Mouse (Mus musculus) embryo, embryonic 10.5 days (tissue): ENCODE data around the gene St7.

Source experiments
- DNase-seq: peaks from one replicate; pipeline ENCODE4 v3.0.0-alpha.2; 2015; ENCODE audit warnings: low spot score

Gene St7

GRCm38 (mm10) chr6:17905776-17906175 lies 213.0 kb downstream of the St7 start:
- DNase-seq, result no peak

GRCm38 (mm10) chr6:17906289-17906688 lies 213.6 kb downstream of the St7 start:
- DNase-seq, result no peak

- DNase-seq, result no peak
These were observed 219.6 kb downstream of the St7 start for GRCm38 (mm10) chr6:17912312-17912711.

GRCm38 (mm10) chr6:17912825-17913224 lies 220.1 kb downstream of the St7 start:
- no peak for DNase-seq

GRCm38 (mm10) chr6:17913315-17913714 lies 220.6 kb downstream of the St7 start:
- DNase-seq, result no peak

- no peak for DNase-seq
These were observed 221.6 kb downstream of the St7 start for GRCm38 (mm10) chr6:17914300-17914699.

GRCm38 (mm10) chr6:17917233-17917632 lies 224.5 kb downstream of the St7 start:
- DNase-seq, result no peak

GRCm38 (mm10) chr6:17922180-17922579 lies 229.4 kb downstream of the St7 start:
- DNase-seq, result no peak

- DNase-seq, result no peak
These were observed 230.2 kb downstream of the St7 start for GRCm38 (mm10) chr6:17922967-17923366.

GRCm38 (mm10) chr6:17923370-17923769 lies 230.6 kb downstream of the St7 start:
- no peak for DNase-seq

GRCm38 (mm10) chr6:17923894-17924505 lies 231.3 kb downstream of the St7 start:
- no peak for DNase-seq

- DNase-seq, result peak; percentile 62
These were observed 232.5 kb downstream of the St7 start for GRCm38 (mm10) chr6:17925267-17925666.

GRCm38 (mm10) chr6:17927746-17928145 lies 235.0 kb downstream of the St7 start:
- no peak for DNase-seq

- no peak for DNase-seq
These were observed 238.5 kb downstream of the St7 start for GRCm38 (mm10) chr6:17931187-17931586.

- DNase-seq, result no peak
These were observed 239.1 kb downstream of the St7 start for GRCm38 (mm10) chr6:17931835-17932234.

- DNase-seq, result no peak
These were observed 240.1 kb downstream of the St7 start for GRCm38 (mm10) chr6:17932806-17933205.

- peak; percentile 42 for DNase-seq
These were observed 246.1 kb downstream of the St7 start for GRCm38 (mm10) chr6:17938631-17939346.

- peak; percentile 30 for DNase-seq
These were observed 249.2 kb downstream of the St7 start for GRCm38 (mm10) chr6:17941916-17942315.

GRCm38 (mm10) chr6:17942344-17942743 lies 249.6 kb downstream of the St7 start:
- peak; percentile 23 for DNase-seq

GRCm38 (mm10) chr6:17943877-17944617 lies 251.3 kb downstream of the St7 start:
- no peak for DNase-seq

- DNase-seq, result no peak
These were observed 253.7 kb downstream of the St7 start for GRCm38 (mm10) chr6:17946456-17946855.

GRCm38 (mm10) chr6:17947130-17947831 lies 254.5 kb downstream of the St7 start:
- no peak for DNase-seq
